Mouse (Mus musculus) liver, embryonic 11.5 days (tissue): ENCODE measurements around the gene Gm9803. TPM values are rescaled to one million over a fixed set of nuclear protein-coding genes. Genes with fewer than 3 reads are reported as not detected.

Experiments used
- ATAC-seq: fragments of 200-750 bp; cut with Nextera tagmentation; replicated peaks from 2 replicates; pipeline ENCODE4 v1.8.0; 2017; ENCODE audit warnings: moderate number of reproducible peaks, mild to moderate bottlenecking, moderate TSS enrichment, moderate library complexity; ENCODE audit not compliant: low FRiP score
- DNase-seq: peaks from one replicate; pipeline ENCODE4 v3.0.0-alpha.2; 2017; ENCODE audit warnings: low spot score
- H3K27ac ChIP-seq: fragments of 300-500 bp; sonication (generic); 2 replicates; pipeline ENCODE4 v1.5.1; 2014; ENCODE audit warnings: mild to moderate bottlenecking, low read depth, low read length, control low read depth
- H3K27me3 ChIP-seq: fragments of 300-500 bp; sonication (generic); replicated peaks from 2 replicates; pipeline ENCODE4 v1.6.1; 2014; ENCODE audit warnings: low read length, mixed read lengths; ENCODE audit not compliant: control insufficient read depth, insufficient read depth
- H3K36me3 ChIP-seq: fragments of 300-500 bp; sonication (generic); 2 replicates; pipeline ENCODE4 v1.6.1; 2014; ENCODE audit warnings: mild to moderate bottlenecking, low read length, moderate library complexity, mixed read lengths; ENCODE audit not compliant: control insufficient read depth, insufficient read depth
- H3K4me1 ChIP-seq: fragments of 300-500 bp; sonication (generic); replicated peaks from 2 replicates; pipeline ENCODE4 v1.6.1; 2014; ENCODE audit warnings: low read length, mixed read lengths; ENCODE audit not compliant: control insufficient read depth, insufficient read depth
- H3K4me2 ChIP-seq: fragments of 300-500 bp; sonication (generic); 2 replicates; pipeline ENCODE4 v1.6.1; 2014; ENCODE audit warnings: mild to moderate bottlenecking, control low read depth, moderate library complexity
- H3K4me3 ChIP-seq: fragments of 300-500 bp; sonication (generic); 2 replicates; pipeline ENCODE4 v1.5.1; 2014; ENCODE audit warnings: low read depth, low read length, control low read depth
- H3K9ac ChIP-seq: fragments of 300-500 bp; sonication (generic); 2 replicates; pipeline ENCODE4 v1.6.1; 2014; ENCODE audit warnings: low read depth, low read length, control low read depth
- H3K9me3 ChIP-seq: fragments of 300-500 bp; sonication (generic); 2 replicates; pipeline ENCODE4 v1.6.1; 2016; ENCODE audit warnings: low read length, inconsistent platforms, mixed read lengths; ENCODE audit not compliant: control insufficient read depth
- WGBS: fragments of 180-500 bp; shearing (Covaris S2); extraction: QIAGEN DNeasy Blood & Tissue Kit; methylation state at CpG from one replicate; pipeline ENCODE4 v1.1.7; 2014; 5-methylcytosine and 5-hydroxymethylcytosine counted together
- polyA plus RNA-seq: library from polyadenylated mRNA; unstranded; fragments of >200 nt; fragmentation: Nextera tagmentation; extraction: Ambion mirVana; gene quantifications from 2 replicates; pipeline ENCODE4 v1.2.1, GENCODE M21; 2014

Gm9803 gene
- polyA plus RNA-seq, 1 experiment from 2014 or later: 11.6 TPM

DNA sequence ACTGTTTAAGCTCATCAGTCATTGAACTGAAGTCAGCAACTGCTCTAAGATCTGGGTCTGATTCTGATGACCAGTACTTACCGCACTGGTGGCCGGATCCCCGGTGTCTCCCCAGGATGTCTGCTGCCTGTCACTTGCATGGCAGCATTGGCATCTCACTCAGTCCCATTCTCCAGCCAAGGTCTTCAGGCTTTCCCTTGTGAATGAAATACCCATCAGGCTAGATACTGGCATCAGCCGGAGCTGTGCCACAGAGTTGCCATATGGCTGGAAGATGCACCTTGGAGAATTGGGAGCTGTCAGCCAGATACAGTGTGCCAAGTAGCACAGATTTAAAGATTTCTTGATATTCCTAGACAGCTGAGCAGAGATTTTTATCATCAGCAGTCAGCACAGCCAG, 21.3 kb upstream of the Gm9803 start:
- no peaks in the 10 kb centered on the region for H3K9me3 ChIP-seq
- DNase-seq: no peak
- ATAC-seq: no peak
- no peaks in the 10 kb centered on the region for H3K4me1 ChIP-seq
- H3K27ac ChIP-seq: no peak overlapping the region
- 96% methylated on average over 4 of the region's 4 CpGs for whole genome bisulfite sequencing
- H3K36me3 ChIP-seq: peaks cover 18% of the 10 kb centered on the region
- no peak overlapping the region for H3K4me2 ChIP-seq
- H3K27me3 ChIP-seq: no peaks in the 10 kb centered on the region
- H3K4me3 ChIP-seq: no peak overlapping the region
- H3K9ac ChIP-seq: no peak overlapping the region

DNA sequence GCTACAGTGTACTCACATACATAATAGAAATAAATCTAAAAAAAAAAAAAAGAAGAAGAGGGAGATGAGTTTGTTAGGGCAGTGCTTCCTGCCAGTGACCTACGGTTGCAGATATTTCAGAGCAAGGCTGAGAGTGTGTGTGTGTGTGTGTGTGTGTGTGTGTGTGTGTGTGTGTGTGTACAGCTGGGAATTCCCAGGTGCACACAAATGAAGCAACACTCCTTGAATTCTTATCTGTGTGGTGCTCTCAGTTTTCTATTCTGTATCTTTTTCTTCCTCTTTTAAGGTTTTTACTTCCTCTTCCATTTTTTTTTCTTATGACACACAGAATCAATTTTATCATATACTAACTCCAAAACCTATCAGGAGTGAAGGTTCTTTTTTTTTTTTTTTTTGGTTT, 19.6 kb upstream of the Gm9803 start:
- Histone ChIP-seq H3K4me1 (no peaks in the 10 kb centered on the region), H3K27me3 (no peaks in the 10 kb centered on the region), H3K9me3 (no peaks in the 10 kb centered on the region), H3K4me3 (no peak overlapping the region), H3K4me2 (no peak overlapping the region), H3K27ac (no peak overlapping the region), H3K36me3 (peaks cover 7% of the 10 kb centered on the region; the same call in 1 of the 2 replicates), H3K9ac (no peak overlapping the region)
- WGBS: 82% methylated on average over 1 of the region's 1 CpGs
- ATAC-seq: no peak
- DNase-seq: no peak

DNA sequence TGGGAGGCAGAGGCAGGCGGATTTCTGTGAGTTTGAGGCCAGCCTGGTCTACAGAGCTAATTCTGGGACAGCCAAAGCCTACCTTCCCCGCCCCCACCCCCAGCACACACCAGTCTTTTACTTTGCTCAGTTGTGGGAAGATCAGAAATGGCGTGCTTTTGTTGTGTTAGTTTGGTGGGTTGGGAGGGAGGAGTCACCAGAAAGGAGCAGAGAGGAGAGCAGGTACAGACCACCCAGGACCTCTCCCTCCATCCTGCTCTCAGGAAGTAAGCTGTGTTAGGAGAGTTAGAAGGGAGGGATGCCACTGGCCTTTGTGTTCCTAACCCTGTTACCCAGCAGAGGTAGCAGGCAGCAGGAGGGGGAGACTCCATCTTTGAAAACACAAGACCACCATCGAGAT, 16.8 kb upstream of the Gm9803 start:
- peaks cover 15% of the 10 kb centered on the region; the same call in 1 of the 2 replicates for H3K36me3 ChIP-seq

GRCm38 (mm10) chr10:43509228-43509627, 14.7 kb upstream of the Gm9803 start:
- no peaks in the 10 kb centered on the region for H3K27me3 ChIP-seq
- DNase-seq (no peak), ATAC-seq (no peak)
- H3K36me3 ChIP-seq: peaks cover 21% of the 10 kb centered on the region
- H3K4me3 ChIP-seq: no peak overlapping the region
- 91% methylated on average over 7 of the region's 7 CpGs for WGBS
- H3K4me2 ChIP-seq: no peak overlapping the region
- no peaks in the 10 kb centered on the region for H3K4me1 ChIP-seq
- H3K9me3 ChIP-seq: no peaks in the 10 kb centered on the region
- no peak overlapping the region for H3K9ac ChIP-seq
- H3K27ac ChIP-seq: no peak overlapping the region

More for the DNA sequence above, 16.8 kb upstream of the Gm9803 start:
- Histone ChIP-seq H3K4me2 (no peak overlapping the region), H3K9me3 (no peaks in the 10 kb centered on the region), H3K9ac (no peak overlapping the region), H3K4me1 (no peaks in the 10 kb centered on the region), H3K4me3 (no peak overlapping the region), H3K27me3 (no peaks in the 10 kb centered on the region), H3K27ac (no peak overlapping the region)
- ATAC-seq: no peak
- no peak for DNase-seq
- 75% methylated on average over 4 of the region's 4 CpGs for WGBS

- Histone ChIP-seq H3K27ac (no peak overlapping the region), H3K36me3 (peaks cover 21% of the 10 kb centered on the region), H3K27me3 (no peaks in the 10 kb centered on the region), H3K4me3 (no peak overlapping the region), H3K4me1 (no peaks in the 10 kb centered on the region), H3K9me3 (no peaks in the 10 kb centered on the region), H3K9ac (no peak overlapping the region), H3K4me2 (no peak overlapping the region)
- 90% methylated on average over 10 of the region's 10 CpGs for WGBS
- no peak for ATAC-seq
- no peak for DNase-seq
These were observed 10.9 kb upstream of the Gm9803 start for GRCm38 (mm10) chr10:43512976-43513375.

DNA sequence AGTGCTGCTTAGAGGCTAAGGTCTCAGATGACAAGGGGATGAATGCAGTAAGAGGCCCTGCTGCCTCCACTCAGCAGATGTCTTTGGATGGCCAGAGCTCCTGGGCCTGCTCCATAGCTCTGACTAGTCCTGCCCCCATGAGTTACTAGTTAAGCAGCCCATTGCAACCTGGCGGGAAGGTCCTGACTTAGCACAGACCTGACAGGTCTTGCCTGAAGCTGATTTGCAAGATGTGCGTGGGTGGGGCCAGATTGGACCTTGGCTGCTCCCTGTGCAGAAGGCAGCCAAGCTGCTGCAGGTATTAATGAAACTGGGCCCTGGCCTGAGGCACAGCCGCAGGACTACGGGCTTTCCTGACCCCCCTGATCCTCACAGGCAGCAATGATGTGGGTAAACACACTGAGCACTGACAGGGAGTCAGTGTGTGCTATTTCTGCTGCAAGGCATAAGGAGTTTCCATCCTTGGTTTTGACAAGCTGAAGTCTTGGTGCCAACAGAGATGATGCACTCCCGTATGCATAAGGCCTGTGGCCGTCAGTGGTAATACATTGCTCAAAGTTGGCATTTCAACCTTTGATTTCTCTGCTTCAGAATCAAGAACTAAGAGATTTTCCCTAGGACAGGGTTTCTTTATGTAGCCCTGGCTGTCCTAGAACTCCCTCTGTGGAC, 6.8 kb upstream of the Gm9803 start:
- H3K36me3 ChIP-seq: peaks cover 6% of the 10 kb centered on the region
- no peaks in the 10 kb centered on the region for H3K27me3 ChIP-seq
- no peak overlapping the region for H3K4me3 ChIP-seq
- H3K9me3 ChIP-seq: no peaks in the 10 kb centered on the region
- WGBS: 65% methylated on average over 6 of the region's 6 CpGs
- H3K4me2 ChIP-seq: no peak overlapping the region
- H3K27ac ChIP-seq: no peak overlapping the region
- H3K4me1 ChIP-seq: no peaks in the 10 kb centered on the region
- ATAC-seq (no peak), DNase-seq (no peak)
- no peak overlapping the region for H3K9ac ChIP-seq

- Histone ChIP-seq H3K36me3 (peaks cover 4% of the 10 kb centered on the region), H3K9ac (no peak overlapping the region), H3K4me1 (no peaks in the 10 kb centered on the region), H3K27ac (no peak overlapping the region), H3K4me2 (no peak overlapping the region), H3K9me3 (no peaks in the 10 kb centered on the region), H3K27me3 (no peaks in the 10 kb centered on the region), H3K4me3 (no peak overlapping the region)
- DNase-seq (no peak), ATAC-seq (no peak)
- 69% methylated on average over 4 of the region's 4 CpGs for WGBS
These were observed 6.0 kb upstream of the Gm9803 start for GRCm38 (mm10) chr10:43517836-43518235.

- 68% methylated on average over 13 of the region's 13 CpGs for WGBS
- DNase-seq: no peak
- H3K4me2 ChIP-seq: no peak overlapping the region
These were observed 5.5 kb upstream of the Gm9803 start for GRCm38 (mm10) chr10:43518368-43518767.

GRCm38 (mm10) chr10:43519977-43520376, 3.9 kb upstream of the Gm9803 start:
- 83% methylated on average over 2 of the region's 2 CpGs for WGBS
- Histone ChIP-seq H3K27ac (no peak overlapping the region), H3K4me3 (no peak overlapping the region), H3K4me1 (no peaks in the 10 kb centered on the region), H3K27me3 (no peaks in the 10 kb centered on the region), H3K36me3 (no peaks in the 10 kb centered on the region; the same call in 1 of the 2 replicates), H3K9ac (no peak overlapping the region), H3K9me3 (no peaks in the 10 kb centered on the region), H3K4me2 (no peak overlapping the region)
- no peak for DNase-seq
- ATAC-seq: no peak

More at GRCm38 (mm10) chr10:43518368-43518767, 5.5 kb upstream of the Gm9803 start:
- H3K9me3 ChIP-seq: no peaks in the 10 kb centered on the region
- no peak for ATAC-seq
- no peak overlapping the region for H3K9ac ChIP-seq
- peaks cover under 1% of the 10 kb centered on the region; the same call in 1 of the 2 replicates for H3K36me3 ChIP-seq
- no peaks in the 10 kb centered on the region for H3K4me1 ChIP-seq
- H3K27me3 ChIP-seq: no peaks in the 10 kb centered on the region
- H3K27ac ChIP-seq: no peak overlapping the region
- H3K4me3 ChIP-seq: no peak overlapping the region
